Mouse (Mus musculus) myocyte (in vitro differentiated cells): ENCODE data around the gene Aaed1. TPM values are rescaled to one million over a fixed set of nuclear protein-coding genes. Genes with fewer than 3 reads are reported as not detected.

Source experiments
- H3K27me3 ChIP-seq: one replicate; pipeline ENCODE4 v1.6.1; 2011; ENCODE audit not compliant: control insufficient read depth, insufficient read depth, insufficient read length
- H3K36me3 ChIP-seq: one replicate; pipeline ENCODE4 v1.6.1; 2011; ENCODE audit not compliant: control insufficient read depth, insufficient read depth
- H3K4me2 ChIP-seq: one replicate; pipeline ENCODE4 v1.6.1; 2011; ENCODE audit warnings: low read depth, control low read depth
- H3K4me3 ChIP-seq: one replicate; pipeline ENCODE4 v1.5.1; 2011; ENCODE audit warnings: mild to moderate bottlenecking, control low read depth, moderate library complexity
- H3K79me2 ChIP-seq: one replicate; pipeline ENCODE4 v1.6.1; 2011; ENCODE audit not compliant: control insufficient read depth, insufficient read depth
- H3ac ChIP-seq: one replicate; pipeline ENCODE4 v1.6.1; 2011; ENCODE audit not compliant: control insufficient read depth, insufficient read length
- CEBPB ChIP-seq: IDR thresholded peaks from 2 replicates; pipeline ENCODE4 v1.6.1; 2011; ENCODE audit warnings: mild to moderate bottlenecking, moderate library complexity; ENCODE audit not compliant: poor library complexity, insufficient read depth, severe bottlenecking
- E2F4 ChIP-seq: IDR thresholded peaks from one replicate; pipeline ENCODE4 v1.6.1; 2011; ENCODE audit warnings: mild to moderate bottlenecking, control low read depth, moderate library complexity; ENCODE audit not compliant: insufficient read depth
- MAX ChIP-seq: IDR thresholded peaks from one replicate; pipeline ENCODE4 v1.6.1; 2011; ENCODE audit warnings: low read depth, mild to moderate bottlenecking, control low read depth
- MYOD1 ChIP-seq, 3 experiments: IDR thresholded peaks; one replicate each; pipeline ENCODE4 v1.6.1; 2011; ENCODE audit warnings: control low read depth in 2 of 3, low read depth in 2 of 3, mild to moderate bottlenecking in 2 of 3, moderate library complexity in 1 of 3; ENCODE audit not compliant: insufficient read length in 2 of 3, control insufficient read depth in 1 of 3
- MYOG ChIP-seq, 3 experiments: IDR thresholded peaks; one replicate each; pipeline ENCODE4 v1.6.1; 2011; ENCODE audit warnings: control low read depth in 2 of 3, low read depth in 2 of 3, mild to moderate bottlenecking in 2 of 3; ENCODE audit not compliant: insufficient read length in 2 of 3, control insufficient read depth in 1 of 3, insufficient read depth in 1 of 3
- POLR2A ChIP-seq: IDR thresholded peaks from one replicate; pipeline ENCODE4 v1.6.1; 2011; ENCODE audit warnings: low read depth, mild to moderate bottlenecking, control low read depth, moderate library complexity; ENCODE audit not compliant: insufficient read length
- POLR2AphosphoS2 ChIP-seq: IDR thresholded peaks from one replicate; pipeline ENCODE4 v1.6.1; 2011; ENCODE audit warnings: low read depth, control low read depth; ENCODE audit not compliant: insufficient read length
- REST ChIP-seq: IDR thresholded peaks from one replicate; pipeline ENCODE4 v1.6.1; 2011; ENCODE audit warnings: mild to moderate bottlenecking, control low read depth, moderate library complexity; ENCODE audit not compliant: insufficient read depth, insufficient read length
- SRF ChIP-seq: IDR thresholded peaks from one replicate; pipeline ENCODE4 v1.6.1; 2011; ENCODE audit warnings: low read depth; ENCODE audit not compliant: control insufficient read depth, insufficient read length
- TCF12 ChIP-seq: IDR thresholded peaks from one replicate; pipeline ENCODE4 v1.6.1; 2011; ENCODE audit warnings: mild to moderate bottlenecking, control low read depth; ENCODE audit not compliant: poor library complexity, insufficient read depth, severe bottlenecking
- TCF3 ChIP-seq: IDR thresholded peaks from one replicate; pipeline ENCODE4 v1.6.1; 2011; ENCODE audit warnings: low read depth, control low read depth; ENCODE audit not compliant: insufficient read length
- USF1 ChIP-seq: IDR thresholded peaks from one replicate; pipeline ENCODE4 v1.6.1; 2011; ENCODE audit warnings: low read depth, mild to moderate bottlenecking, control low read depth, moderate library complexity
- polyA plus RNA-seq: library from polyadenylated mRNA; unstranded; fragments of >200 nt; fragmentation: generic; extraction: Trizol; gene quantifications from one replicate; pipeline ENCODE4 v1.2.1, GENCODE M21; 2012; ENCODE audit warnings: missing spikeins

Aaed1 gene
- polyA plus RNA-seq, 1 experiment, result 12.1 TPM

- no peak overlapping the region for H3K4me2 ChIP-seq
- no peak overlapping the region for H3ac ChIP-seq
- no peaks in the 10 kb centered on the region for H3K79me2 ChIP-seq
- no peaks in the 10 kb centered on the region for H3K36me3 ChIP-seq
- TF ChIP-seq USF1, result no peak
- TF ChIP-seq MYOD1 (IDR thresholded peaks at IDR 0.05; ENCODE audit: control insufficient read depth in 1 of 3, insufficient read length in 2 of 3, low read depth in 2 of 3), result no peak
- TF ChIP-seq POLR2AphosphoS2, result no peak
- no peak for TF ChIP-seq SRF
- TF ChIP-seq MYOG (IDR thresholded peaks at IDR 0.05; ENCODE audit: control insufficient read depth in 1 of 3, insufficient read depth in 1 of 3, insufficient read length in 2 of 3, low read depth in 2 of 3), result no peak
- no peak for TF ChIP-seq CEBPB
- TF ChIP-seq TCF12, result no peak
- no peak for TF ChIP-seq E2F4
- no peak for TF ChIP-seq REST
- TF ChIP-seq TCF3, result no peak
- TF ChIP-seq MAX, result no peak
- H3K27me3 ChIP-seq, result no peaks in the 10 kb centered on the region
- H3K4me3 ChIP-seq, result no peak overlapping the region
Observed at GRCm38 (mm10) chr13:64332321-64332720, 19.8 kb upstream of the Aaed1 start.

GRCm38 (mm10) chr13:64322561-64323281 is 10.2 kb upstream of the Aaed1 start:
- no peaks in the 10 kb centered on the region for H3K36me3 ChIP-seq

GRCm38 (mm10) chr13:64320334-64320733 is 7.8 kb upstream of the Aaed1 start:
- no peak for TF ChIP-seq SRF
- TF ChIP-seq TCF12, result no peak
- no peak for TF ChIP-seq E2F4
- TF ChIP-seq POLR2A, result no peak
- TF ChIP-seq TCF3, result no peak
- TF ChIP-seq USF1, result no peak
- TF ChIP-seq MAX, result no peak
- no peak for TF ChIP-seq MYOG (IDR thresholded peaks at IDR 0.05; ENCODE audit: control insufficient read depth in 1 of 3, insufficient read depth in 1 of 3, insufficient read length in 2 of 3, low read depth in 2 of 3)
- TF ChIP-seq POLR2AphosphoS2, result no peak
- TF ChIP-seq MYOD1 (IDR thresholded peaks at IDR 0.05; ENCODE audit: control insufficient read depth in 1 of 3, insufficient read length in 2 of 3, low read depth in 2 of 3), result no peak
- no peak for TF ChIP-seq CEBPB
- no peak for TF ChIP-seq REST
- H3K36me3 ChIP-seq, result no peaks in the 10 kb centered on the region

More at GRCm38 (mm10) chr13:64322561-64323281, 10.2 kb upstream of the Aaed1 start:
- TF ChIP-seq POLR2A (no peak), TCF3 (no peak), SRF (no peak), MYOD1 (IDR thresholded peaks at IDR 0.05; ENCODE audit: control insufficient read depth in 1 of 3, insufficient read length in 2 of 3, low read depth in 2 of 3) (no peak), TCF12 (no peak), MYOG (IDR thresholded peaks at IDR 0.05; ENCODE audit: control insufficient read depth in 1 of 3, insufficient read depth in 1 of 3, insufficient read length in 2 of 3, low read depth in 2 of 3) (no peak), MAX (no peak), POLR2AphosphoS2 (no peak), USF1 (no peak), CEBPB (no peak), E2F4 (no peak), REST (no peak)
- Histone ChIP-seq H3K4me3 (no peak overlapping the region), H3K27me3 (no peaks in the 10 kb centered on the region), H3ac (no peak overlapping the region), H3K4me2 (no peak overlapping the region), H3K79me2 (no peaks in the 10 kb centered on the region)

GRCm38 (mm10) chr13:64319782-64320181 is 7.3 kb upstream of the Aaed1 start:
- Histone ChIP-seq H3ac (no peak overlapping the region), H3K79me2 (no peaks in the 10 kb centered on the region), H3K36me3 (no peaks in the 10 kb centered on the region), H3K27me3 (no peaks in the 10 kb centered on the region), H3K4me3 (no peak overlapping the region), H3K4me2 (no peak overlapping the region)
- no peak for TF ChIP-seq CEBPB
- no peak for TF ChIP-seq SRF
- TF ChIP-seq MYOD1 (IDR thresholded peaks at IDR 0.05; ENCODE audit: control insufficient read depth in 1 of 3, insufficient read length in 2 of 3, low read depth in 2 of 3), result no peak
- TF ChIP-seq REST, result no peak
- TF ChIP-seq USF1, result no peak
- no peak for TF ChIP-seq E2F4

More at GRCm38 (mm10) chr13:64320334-64320733, 7.8 kb upstream of the Aaed1 start:
- Histone ChIP-seq H3K27me3 (no peaks in the 10 kb centered on the region), H3K4me3 (no peak overlapping the region), H3K79me2 (no peaks in the 10 kb centered on the region), H3ac (no peak overlapping the region), H3K4me2 (no peak overlapping the region)

GRCm38 (mm10) chr13:64318355-64318754 is 5.8 kb upstream of the Aaed1 start:
- no peak overlapping the region for H3K4me2 ChIP-seq
- no peak overlapping the region for H3ac ChIP-seq
- no peaks in the 10 kb centered on the region for H3K27me3 ChIP-seq
- H3K36me3 ChIP-seq, result no peaks in the 10 kb centered on the region
- no peak overlapping the region for H3K4me3 ChIP-seq
- no peaks in the 10 kb centered on the region for H3K79me2 ChIP-seq
- TF ChIP-seq TCF12 (no peak), CEBPB (no peak), MYOG (IDR thresholded peaks at IDR 0.05; ENCODE audit: control insufficient read depth in 1 of 3, insufficient read depth in 1 of 3, insufficient read length in 2 of 3, low read depth in 2 of 3) (no peak)
